Mouse (Mus musculus) midbrain, embryonic 15.5 days (tissue): ENCODE data around the gene Gpr142. TPM values are rescaled to one million over a fixed set of nuclear protein-coding genes. Genes with fewer than 3 reads are reported as not detected.

Experiments used
- ATAC-seq: fragments of 200-750 bp; cut with Nextera tagmentation; replicated peaks from 2 replicates; pipeline ENCODE4 v1.8.0; 2017; ENCODE audit warnings: moderate TSS enrichment
- H3K27ac ChIP-seq: fragments of 300-500 bp; sonication (generic); 2 replicates; pipeline ENCODE4 v1.5.1; 2015; ENCODE audit warnings: mild to moderate bottlenecking, inconsistent platforms
- H3K27me3 ChIP-seq: fragments of 300-500 bp; sonication (generic); replicated peaks from 2 replicates; pipeline ENCODE4 v1.6.1; 2015; ENCODE audit warnings: inconsistent platforms
- H3K36me3 ChIP-seq: fragments of 300-500 bp; sonication (generic); replicated peaks from 2 replicates; pipeline ENCODE4 v1.6.1; 2015; ENCODE audit warnings: inconsistent platforms
- H3K4me1 ChIP-seq: fragments of 300-500 bp; sonication (generic); 2 replicates; pipeline ENCODE4 v1.6.1; 2015; ENCODE audit warnings: inconsistent platforms
- H3K4me2 ChIP-seq: fragments of 300-500 bp; sonication (generic); 2 replicates; pipeline ENCODE4 v1.6.1; 2015; ENCODE audit warnings: inconsistent platforms, mild to moderate bottlenecking, moderate library complexity
- H3K4me3 ChIP-seq: fragments of 300-500 bp; sonication (generic); 2 replicates; pipeline ENCODE4 v1.5.1; 2015; ENCODE audit warnings: mild to moderate bottlenecking, inconsistent platforms
- H3K9ac ChIP-seq: fragments of 300-500 bp; sonication (generic); 2 replicates; pipeline ENCODE4 v1.6.1; 2015; ENCODE audit warnings: mild to moderate bottlenecking, inconsistent platforms
- H3K9me3 ChIP-seq: fragments of 300-500 bp; sonication (generic); 2 replicates; pipeline ENCODE4 v1.6.1; 2016; ENCODE audit warnings: inconsistent platforms
- WGBS: fragments of 180-500 bp; shearing (Covaris S2); methylation state at CpG from one replicate; pipeline ENCODE4 v1.1.7; 2015; ENCODE audit warnings: mixed read lengths; 5-methylcytosine and 5-hydroxymethylcytosine counted together
- polyA plus RNA-seq: library from polyadenylated mRNA; unstranded; fragments of >200 nt; fragmentation: Nextera tagmentation; extraction: Ambion mirVana; gene quantifications from 2 replicates; pipeline ENCODE4 v1.2.1, GENCODE M21; 2015

Gene Gpr142
- polyA plus RNA-seq, 1 experiment from 2014 or later: not detected

GRCm38 (mm10) chr11:114791351-114791889 is 7.3 kb upstream of the Gpr142 start:
- peak overlapping the region; percentile 72 for H3K4me2 ChIP-seq
- H3K36me3 ChIP-seq: no peaks in the 10 kb centered on the region
- H3K27ac ChIP-seq: peak overlapping the region; percentile 80
- 6% methylated on average over 49 of the region's 50 CpGs for WGBS
- H3K27me3 ChIP-seq: peaks cover 27% of the 10 kb centered on the region
- H3K4me1 ChIP-seq: peaks cover 64% of the 10 kb centered on the region
- peak overlapping the region; percentile 57 for H3K9ac ChIP-seq
- peak overlapping the region; percentile 54 for H3K4me3 ChIP-seq
- no peaks in the 10 kb centered on the region for H3K9me3 ChIP-seq
- ATAC-seq: no peak

- Histone ChIP-seq H3K9ac (peak overlapping the region; percentile 57), H3K36me3 (no peaks in the 10 kb centered on the region), H3K4me1 (peaks cover 63% of the 10 kb centered on the region), H3K4me2 (peak overlapping the region; percentile 72), H3K27ac (peak overlapping the region; percentile 80), H3K4me3 (peak overlapping the region; percentile 54), H3K9me3 (no peaks in the 10 kb centered on the region), H3K27me3 (peaks cover 23% of the 10 kb centered on the region)
- WGBS: under 1% methylated on average over 59 of the region's 59 CpGs
- peak; percentile 21; the same call in 1 of the 2 replicates for ATAC-seq
Measured at GRCm38 (mm10) chr11:114791891-114792411, 6.8 kb upstream of the Gpr142 start.

GRCm38 (mm10) chr11:114792931-114793494 is 5.7 kb upstream of the Gpr142 start:
- no peak for ATAC-seq
- no peak overlapping the region for H3K4me3 ChIP-seq
- H3K4me2 ChIP-seq: peak overlapping the region; percentile 72
- H3K9me3 ChIP-seq: no peaks in the 10 kb centered on the region
- WGBS: 49% methylated on average over 5 of the region's 5 CpGs
- H3K36me3 ChIP-seq: no peaks in the 10 kb centered on the region
- peak overlapping the region; percentile 90; the same call in 1 of the 2 replicates for H3K27ac ChIP-seq
- H3K9ac ChIP-seq: no peak overlapping the region
- peaks cover 63% of the 10 kb centered on the region for H3K4me1 ChIP-seq
- H3K27me3 ChIP-seq: peaks cover 13% of the 10 kb centered on the region

GRCm38 (mm10) chr11:114793868-114794545 is 4.7 kb upstream of the Gpr142 start:
- Histone ChIP-seq H3K9ac (peak overlapping the region; percentile 6; the same call in 1 of the 2 replicates), H3K27ac (peak overlapping the region; percentile 90; the same call in 1 of the 2 replicates), H3K36me3 (no peaks in the 10 kb centered on the region), H3K4me3 (peak overlapping the region; percentile 13), H3K27me3 (peaks cover 10% of the 10 kb centered on the region), H3K4me2 (peak overlapping the region; percentile 72), H3K9me3 (no peaks in the 10 kb centered on the region), H3K4me1 (peaks cover 60% of the 10 kb centered on the region)
- ATAC-seq: no peak
- WGBS: 49% methylated on average over 19 of the region's 19 CpGs

GRCm38 (mm10) chr11:114794691-114795090 is 4.0 kb upstream of the Gpr142 start:
- peaks cover 4% of the 10 kb centered on the region for H3K27me3 ChIP-seq
- H3K4me1 ChIP-seq: peaks cover 55% of the 10 kb centered on the region
- H3K27ac ChIP-seq: peak overlapping the region; percentile 90
- H3K9me3 ChIP-seq: no peaks in the 10 kb centered on the region
- peak overlapping the region; percentile 40; the same call in 1 of the 2 replicates for H3K9ac ChIP-seq
- WGBS: 18% methylated on average over 4 of the region's 4 CpGs
- H3K36me3 ChIP-seq: no peaks in the 10 kb centered on the region
- ATAC-seq: peak; percentile 5; the same call in 1 of the 2 replicates
- H3K4me3 ChIP-seq: peak overlapping the region; percentile 35
- peak overlapping the region; percentile 72 for H3K4me2 ChIP-seq

- H3K9me3 ChIP-seq: no peaks in the 10 kb centered on the region
- peak overlapping the region; percentile 90 for H3K27ac ChIP-seq
- H3K27me3 ChIP-seq: no peaks in the 10 kb centered on the region; the same call in 1 of the 2 replicates
- ATAC-seq: peak; percentile 81
- peaks cover 55% of the 10 kb centered on the region for H3K4me1 ChIP-seq
- H3K9ac ChIP-seq: peak overlapping the region; percentile 40; the same call in 1 of the 2 replicates
- H3K4me3 ChIP-seq: peak overlapping the region; percentile 35
- no peaks in the 10 kb centered on the region for H3K36me3 ChIP-seq
- H3K4me2 ChIP-seq: peak overlapping the region; percentile 72
- 0% methylated on average over 7 of the region's 7 CpGs for WGBS
Measured at GRCm38 (mm10) chr11:114795231-114795746, 3.4 kb upstream of the Gpr142 start.

- H3K9me3 ChIP-seq: no peaks in the 10 kb centered on the region
- ATAC-seq: peak; percentile 80
- no peaks in the 10 kb centered on the region for H3K36me3 ChIP-seq
- no peaks in the 10 kb centered on the region for H3K27me3 ChIP-seq
- under 1% methylated on average over 4 of the region's 4 CpGs for WGBS
- peak within 1 kb of the TSS; percentile 40; the same call in 1 of the 2 replicates for H3K9ac ChIP-seq
- H3K4me1 ChIP-seq: peaks cover 53% of the 10 kb centered on the region
- H3K4me3 ChIP-seq: peak within 1 kb of the TSS; percentile 35
- peak within 1 kb of the TSS; percentile 72 for H3K4me2 ChIP-seq
- peak within 1 kb of the TSS; percentile 90 for H3K27ac ChIP-seq
Measured at GRCm38 (mm10) chr11:114795848-114796322, 2.8 kb upstream of the Gpr142 start, which contains the start of gene Btbd17. TSS of gene Btbd17 (minus strand) at chr11:114795945.

- no peaks in the 10 kb centered on the region for H3K9me3 ChIP-seq
- H3K27ac ChIP-seq: no peak overlapping the region
- no peak for ATAC-seq
Measured at GRCm38 (mm10) chr11:114797176-114797575, 1.5 kb upstream of the Gpr142 start.

GRCm38 (mm10) chr11:114797981-114798380 is 743 bp upstream of the Gpr142 start:
- Histone ChIP-seq H3K27me3 (no peaks in the 10 kb centered on the region), H3K9ac (no peak overlapping the region), H3K36me3 (no peaks in the 10 kb centered on the region), H3K4me3 (no peak overlapping the region), H3K27ac (no peak overlapping the region), H3K4me2 (no peak overlapping the region), H3K9me3 (no peaks in the 10 kb centered on the region), H3K4me1 (peaks cover 34% of the 10 kb centered on the region)
- ATAC-seq: no peak
- WGBS: 91% methylated on average over 3 of the region's 3 CpGs

More at GRCm38 (mm10) chr11:114797176-114797575, 1.5 kb upstream of the Gpr142 start:
- Histone ChIP-seq H3K4me2 (no peak overlapping the region), H3K9ac (no peak overlapping the region), H3K4me1 (peaks cover 41% of the 10 kb centered on the region), H3K27me3 (no peaks in the 10 kb centered on the region), H3K36me3 (no peaks in the 10 kb centered on the region), H3K4me3 (no peak overlapping the region)
- WGBS: 86% methylated on average over 7 of the region's 7 CpGs

- Histone ChIP-seq H3K4me3 (no peak overlapping the region), H3K9ac (no peak overlapping the region), H3K36me3 (no peaks in the 10 kb centered on the region), H3K4me2 (no peak overlapping the region), H3K27ac (no peak overlapping the region), H3K9me3 (no peaks in the 10 kb centered on the region), H3K4me1 (0 out of 2 replicates have a peak, but pooled peaks cover 3% of the 10 kb centered on the region), H3K27me3 (no peaks in the 10 kb centered on the region)
- ATAC-seq: no peak
- 94% methylated on average over 1 of the region's 1 CpGs for WGBS
Measured at GRCm38 (mm10) chr11:114801906-114802305, 3.2 kb downstream of the Gpr142 start.

- no peaks in the 10 kb centered on the region for H3K9me3 ChIP-seq
- H3K4me2 ChIP-seq: no peak overlapping the region
- WGBS: 66% methylated on average over 15 of the region's 15 CpGs
- 0 out of 2 replicates have a peak, but pooled peaks cover 3% of the 10 kb centered on the region for H3K4me1 ChIP-seq
- no peak overlapping the region for H3K9ac ChIP-seq
- no peaks in the 10 kb centered on the region for H3K36me3 ChIP-seq
- no peak overlapping the region for H3K27ac ChIP-seq
- no peaks in the 10 kb centered on the region for H3K27me3 ChIP-seq
- H3K4me3 ChIP-seq: no peak overlapping the region
- ATAC-seq: no peak
Measured at GRCm38 (mm10) chr11:114802540-114803267, 4.0 kb downstream of the Gpr142 start.
